ENCODE assay signal across 9 mouse cellular contexts in the genomic region with DNA sequence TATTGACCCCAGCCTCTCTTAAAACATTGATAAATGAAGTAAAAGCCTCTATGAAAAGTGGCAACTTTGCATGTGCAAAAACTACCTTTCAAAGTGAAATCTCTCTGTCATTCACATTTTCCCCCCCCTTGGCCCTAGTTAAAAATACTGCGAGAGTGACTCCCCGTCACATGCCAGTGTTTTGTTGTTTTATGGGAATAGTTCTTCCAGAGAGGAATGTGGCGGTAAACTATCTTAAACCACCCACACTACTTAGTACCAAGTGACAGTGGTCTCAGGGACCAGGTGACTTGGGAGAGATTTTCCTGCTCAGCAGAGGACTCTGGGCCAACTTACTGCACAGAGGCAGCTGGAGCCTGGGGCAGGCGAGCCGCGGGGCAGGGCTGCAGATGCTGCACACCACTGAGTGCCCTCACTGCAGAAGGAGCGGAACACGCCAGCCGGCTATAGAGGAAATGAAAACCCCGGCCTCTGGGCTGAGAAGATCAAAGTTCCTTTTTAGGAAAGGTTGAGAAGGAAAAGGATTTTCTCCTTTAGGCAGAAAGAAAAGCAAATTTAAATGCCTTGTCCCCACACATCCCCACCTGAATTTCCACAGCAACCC. TPM values are rescaled to one million over a fixed set of nuclear protein-coding genes. Genes with fewer than 3 reads are reported as not detected.
DNase-seq lines count a peak whose midpoint lies in the region; ATAC-seq and TF ChIP-seq lines count a peak whose summit lies in the region.
"Had no signal": no experiment of that assay in that cellular context is flagged by ENCODE, and none has a peak within 500 bp of the region (broad histone marks: within the 10 kb centered on the region; RNA-seq: fewer than 3 reads in every experiment).

No protein-coding gene starts in this region.

- no peaks in the 10 kb centered on the region for H3K9me3 ChIP-seq in intestine, embryonic 14.5 days (ENCODE audit: control insufficient read depth, low read length)
- no peaks in the 10 kb centered on the region for H3K9me3 ChIP-seq in lung, postnatal 0 days (ENCODE audit: low read length)
- H3K9me3 ChIP-seq in stomach, postnatal 0 days (ENCODE audit: control insufficient read depth, low read length) = no peaks in the 10 kb centered on the region
- H3K9me3 ChIP-seq: embryonic facial prominence, embryonic 12.5 days had no signal

- H3K27ac ChIP-seq in embryonic fibroblast, embryonic 13.5 days (ENCODE audit: insufficient read depth, low read length) = peak overlapping the region; percentile 14; the same call in 1 of the 2 replicates
- H3K27ac ChIP-seq in intestine, embryonic 14.5 days (ENCODE audit: low read depth) = peak overlapping the region; percentile 55
- H3K27ac ChIP-seq in lung, postnatal 0 days (ENCODE audit: low read length) = peak overlapping the region; percentile 34
- H3K27ac ChIP-seq in stomach, postnatal 0 days (replicated peaks) = peak overlapping the region; percentile 59

- no peak for TF ChIP-seq EP300 in lung, postnatal 0 days (IDR thresholded peaks at IDR 0.05)
- no peak for TF ChIP-seq EP300 in stomach, postnatal 0 days (optimal IDR thresholded peaks at IDR 0.05)

- peak overlapping the region; percentile 31; the same call in 1 of the 2 replicates for H3K4me2 ChIP-seq in intestine, embryonic 14.5 days (ENCODE audit: low read length)
- no peak overlapping the region for H3K4me2 ChIP-seq in lung, postnatal 0 days (replicated peaks; ENCODE audit: low read depth, low read length)
- H3K4me2 ChIP-seq in stomach, postnatal 0 days (replicated peaks; ENCODE audit: low read depth) = peak overlapping the region; percentile 21; the same call in 1 of the 2 replicates

- H3K36me3 ChIP-seq in intestine, embryonic 14.5 days (ENCODE audit: control insufficient read depth, insufficient read depth, low read length) = no peaks in the 10 kb centered on the region
- no peaks in the 10 kb centered on the region for H3K36me3 ChIP-seq in lung, postnatal 0 days (ENCODE audit: insufficient read depth, low read length)
- H3K36me3 ChIP-seq in stomach, postnatal 0 days (ENCODE audit: control insufficient read depth, insufficient read depth, low read length) = no peaks in the 10 kb centered on the region
- H3K36me3 ChIP-seq: embryonic facial prominence, embryonic 12.5 days had no signal

- ATAC-seq in intestine, embryonic 14.5 days (replicated peaks; ENCODE audit: low FRiP score, low TSS enrichment, low read depth) = no peak
- ATAC-seq in lung, postnatal 0 days = peak; percentile 48; the same call in 1 of the 2 replicates
- no peak for ATAC-seq in stomach, postnatal 0 days (ENCODE audit: low FRiP score, low TSS enrichment)

- TF ChIP-seq CTCF in embryonic fibroblast, embryonic 13.5 days (IDR thresholded peaks at IDR 0.05; ENCODE audit: borderline replicate concordance, insufficient read depth, low read length) = no peak
- TF ChIP-seq CTCF in lung, postnatal 0 days (IDR thresholded peaks at IDR 0.05) = no peak
- no peak for TF ChIP-seq CTCF in stomach, postnatal 0 days (IDR thresholded peaks at IDR 0.05; ENCODE audit: low read depth)

- TF ChIP-seq POLR2A in embryonic fibroblast, embryonic 13.5 days (IDR thresholded peaks at IDR 0.05; ENCODE audit: low read depth, low read length) = no peak

- H3K4me3 ChIP-seq in embryonic fibroblast, embryonic 13.5 days (ENCODE audit: insufficient read depth, low read length) = peak overlapping the region; percentile 6; the same call in 1 of the 2 replicates
- H3K4me3 ChIP-seq in intestine, embryonic 14.5 days (ENCODE audit: low read depth, low read length) = no peak overlapping the region
- no peak overlapping the region for H3K4me3 ChIP-seq in lung, postnatal 0 days (ENCODE audit: low read depth, low read length)
- H3K4me3 ChIP-seq in stomach, postnatal 0 days (ENCODE audit: low read depth, low read length) = no peak overlapping the region
- H3K4me3 ChIP-seq: embryonic facial prominence, embryonic 12.5 days had no signal

- H3K4me1 ChIP-seq in embryonic fibroblast, embryonic 13.5 days (ENCODE audit: control insufficient read depth, insufficient read depth, low read length) = peaks cover 19% of the 10 kb centered on the region
- peaks cover 33% of the 10 kb centered on the region for H3K4me1 ChIP-seq in intestine, embryonic 14.5 days (replicated peaks; ENCODE audit: control insufficient read depth, insufficient read depth, low read length)
- 0 out of 2 replicates have a peak, but pooled peaks cover 12% of the 10 kb centered on the region for H3K4me1 ChIP-seq in lung, postnatal 0 days (ENCODE audit: insufficient read depth, low read depth, low read length)
- H3K4me1 ChIP-seq in stomach, postnatal 0 days (replicated peaks; ENCODE audit: control insufficient read depth, insufficient read depth) = peaks cover 5% of the 10 kb centered on the region; the same call in 1 of the 2 replicates

- no peaks in the 10 kb centered on the region for H3K27me3 ChIP-seq in intestine, embryonic 14.5 days (replicated peaks; ENCODE audit: control insufficient read depth, insufficient read depth, low read length)
- H3K27me3 ChIP-seq in lung, postnatal 0 days (replicated peaks; ENCODE audit: insufficient read depth, low read length) = no peaks in the 10 kb centered on the region
- H3K27me3 ChIP-seq in stomach, postnatal 0 days (ENCODE audit: control insufficient read depth, insufficient read depth, low read length) = no peaks in the 10 kb centered on the region

- DNase-seq in adrenal gland, postnatal 10 days = peak; percentile 41
- no peak for DNase-seq in adrenal gland, postnatal 4 days (ENCODE audit: low spot score in 2 of 2)
- DNase-seq in intestine, embryonic 14.5 days (ENCODE audit: low spot score) = no peak
- DNase-seq in lung, postnatal 0 days (ENCODE audit: low spot score) = peak; percentile 22
- DNase-seq in stomach, postnatal 0 days (ENCODE audit: low spot score) = no peak
- DNase-seq in ovary, postnatal 14 days (ENCODE audit: low spot score) = no peak
- DNase-seq in MN1 (ENCODE audit: low spot score) = no peak

- WGBS in intestine, embryonic 14.5 days = 31% methylated on average over 10 of the region's 10 CpGs
- whole genome bisulfite sequencing in lung, postnatal 0 days = 40% methylated on average over 10 of the region's 10 CpGs
- 41% methylated on average over 10 of the region's 10 CpGs for WGBS in stomach, postnatal 0 days

- H3K9ac ChIP-seq in intestine, embryonic 14.5 days (ENCODE audit: low read length) = no peak overlapping the region
- no peak overlapping the region for H3K9ac ChIP-seq in lung, postnatal 0 days (replicated peaks; ENCODE audit: low read depth)
- H3K9ac ChIP-seq in stomach, postnatal 0 days (ENCODE audit: low read length) = no peak overlapping the region
- H3K9ac ChIP-seq: embryonic facial prominence, embryonic 12.5 days had no signal

RNA-seq across cellular contexts. Expression of gene Pex14, which starts 50.9 kb away (rescaled TPM):
- 10 to 100 TPM; 67.9 to 74.0 TPM for total RNA-seq in adrenal gland, postnatal 10 days (2021)
- 10 to 100 TPM; 63.0 to 67.3 TPM for total RNA-seq in adrenal gland, postnatal 4 days (2021)
- polyA plus RNA-seq in embryonic fibroblast, embryonic 13.5 days (2011; ENCODE audit: insufficient read length, low read depth, missing spikeins) = 28.9 and 34.6 TPM in 2 replicates
- polyA plus RNA-seq in intestine, embryonic 14.5 days (2014; fragmentation: Nextera tagmentation; extraction: Ambion mirVana) = 43.9 and 46.0 TPM in 2 replicates
- 38.9 TPM in 2 replicates for polyA plus RNA-seq in lung, postnatal 0 days (2015; fragmentation: Nextera tagmentation; extraction: Ambion mirVana)
- 39.7 and 42.9 TPM in 2 replicates for polyA plus RNA-seq in stomach, postnatal 0 days (2015; fragmentation: Nextera tagmentation; extraction: Ambion mirVana)

RNA-seq across cellular contexts. Expression of gene Dffa, which starts 55.2 kb away (rescaled TPM):
- 10 to 100 TPM; 21.0 to 23.9 TPM for total RNA-seq in adrenal gland, postnatal 10 days (2021)
- 10 to 100 TPM; 24.4 to 24.9 TPM for total RNA-seq in adrenal gland, postnatal 4 days (2021)
- polyA plus RNA-seq in embryonic fibroblast, embryonic 13.5 days (2011; ENCODE audit: insufficient read length, low read depth, missing spikeins) = 12.7 and 14.7 TPM in 2 replicates
- 37.4 and 39.8 TPM in 2 replicates for polyA plus RNA-seq in intestine, embryonic 14.5 days (2014; fragmentation: Nextera tagmentation; extraction: Ambion mirVana)
- polyA plus RNA-seq in lung, postnatal 0 days (2015; fragmentation: Nextera tagmentation; extraction: Ambion mirVana) = 21.5 and 22.8 TPM in 2 replicates
- 20.1 and 21.7 TPM in 2 replicates for polyA plus RNA-seq in stomach, postnatal 0 days (2015; fragmentation: Nextera tagmentation; extraction: Ambion mirVana)

Comparison
In these comparisons a context has a peak if more than half of its experiments do, and no peak if none do; other contexts are left out.
1. DNase-seq: peak in adrenal gland, postnatal 10 days (single experiment) and lung, postnatal 0 days (single experiment); none in adrenal gland, postnatal 4 days (0 of 2), intestine, embryonic 14.5 days (single experiment), stomach, postnatal 0 days (single experiment), ovary, postnatal 14 days (single experiment) and MN1 (single experiment).
2. Peak in every context shown above with its lines, with median percentiles within 50 percentile points of each other: H3K27ac ChIP-seq.